Mouse (Mus musculus): ENCODE measurements around the gene Pithd1. TPM values are rescaled to one million over a fixed set of nuclear protein-coding genes. Genes with fewer than 3 reads are reported as not detected.

Pithd1 gene
- polyA plus RNA-seq, 1 experiment from 2014 or later: 44.8 TPM

- Histone ChIP-seq H3K36me3 (ENCODE audit: control insufficient read depth, insufficient read depth, low read length) (no peaks in the 10 kb centered on the region), H3K9me3 (replicated peaks; ENCODE audit: control insufficient read depth, low read length) (no peaks in the 10 kb centered on the region), H3K4me1 (ENCODE audit: control insufficient read depth, insufficient read depth, low read length) (peaks cover 5% of the 10 kb centered on the region; the same call in 1 of the 2 replicates), H3K27ac (ENCODE audit: low read length) (no peak overlapping the region), H3K27me3 (ENCODE audit: control insufficient read depth, insufficient read depth, low read length) (no peaks in the 10 kb centered on the region), H3K4me3 (replicated peaks; ENCODE audit: low read length) (no peak overlapping the region), H3K4me2 (ENCODE audit: low read depth, low read length) (no peak overlapping the region), H3K9ac (ENCODE audit: low read length) (no peak overlapping the region)
- WGBS: 95% methylated on average over 9 of the region's 9 CpGs
- ATAC-seq (ENCODE audit: insufficient read depth, low FRiP score): no peak
These were observed 35.9 kb upstream of the Pithd1 start for GRCm38 (mm10) chr4:136022924-136023323.

GRCm38 (mm10) chr4:136021549-136022047 is 34.5 kb upstream of the Pithd1 start, which contains the start of gene Eloa:
TSS of gene Eloa (minus strand) at chr4:136021763.
- Histone ChIP-seq H3K9ac (ENCODE audit: low read length) (peak within 1 kb of the TSS; percentile 99), H3K36me3 (ENCODE audit: control insufficient read depth, insufficient read depth, low read length) (no peaks in the 10 kb centered on the region), H3K27me3 (ENCODE audit: control insufficient read depth, insufficient read depth, low read length) (no peaks in the 10 kb centered on the region), H3K4me1 (ENCODE audit: control insufficient read depth, insufficient read depth, low read length) (peaks cover 5% of the 10 kb centered on the region; the same call in 1 of the 2 replicates), H3K4me3 (replicated peaks; ENCODE audit: low read length) (peak within 1 kb of the TSS; percentile 99), H3K9me3 (replicated peaks; ENCODE audit: control insufficient read depth, low read length) (no peaks in the 10 kb centered on the region), H3K27ac (ENCODE audit: low read length) (peak within 1 kb of the TSS; percentile 82), H3K4me2 (ENCODE audit: low read depth, low read length) (peak within 1 kb of the TSS; percentile 90)
- WGBS: under 1% methylated on average over 45 of the region's 48 CpGs
- peak; percentile 99 for ATAC-seq (ENCODE audit: insufficient read depth, low FRiP score)

DNA sequence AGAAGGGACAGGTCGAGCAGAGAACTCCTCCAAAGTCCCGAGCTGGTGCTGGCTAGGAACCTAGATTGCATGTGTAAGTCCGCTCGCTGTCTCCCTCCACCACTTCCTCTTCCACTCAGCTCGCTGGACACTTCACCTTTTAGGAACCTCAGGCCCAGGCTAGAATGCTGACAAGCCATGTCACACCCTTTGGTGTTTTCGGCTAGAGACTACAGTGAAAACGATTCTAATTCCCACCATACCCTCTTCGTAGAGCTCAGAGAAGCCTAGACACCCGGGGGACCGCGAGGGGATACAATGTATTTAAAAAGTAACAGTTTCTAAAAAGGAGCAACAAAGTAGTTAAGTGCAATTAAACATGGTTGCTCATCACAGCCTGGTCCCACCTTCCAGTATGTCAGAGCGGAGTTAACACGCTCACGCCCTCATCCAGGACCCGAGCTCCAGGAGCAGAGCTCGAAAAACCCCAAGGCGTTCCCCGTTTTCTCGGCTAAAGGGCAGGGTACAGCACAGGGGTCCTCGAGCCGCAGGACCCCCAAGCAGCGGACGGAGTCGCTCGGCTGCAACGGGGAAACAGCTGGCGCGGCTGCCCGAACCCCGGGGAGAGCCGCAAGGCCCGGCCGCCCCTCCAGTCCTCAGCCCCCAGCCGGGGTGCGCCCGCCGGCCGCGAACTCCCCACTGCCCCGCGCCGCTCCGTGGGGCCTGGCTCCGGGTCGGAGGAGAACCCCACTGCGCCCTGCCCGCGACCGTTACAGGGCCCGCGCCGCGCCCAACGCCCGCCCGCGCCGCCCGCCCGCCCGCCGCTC is 33.9 kb upstream of the Pithd1 start:
- WGBS: under 1% methylated on average over 51 of the region's 62 CpGs
- Histone ChIP-seq H3K9ac (ENCODE audit: low read length) (peak overlapping the region; percentile 99), H3K36me3 (ENCODE audit: control insufficient read depth, insufficient read depth, low read length) (no peaks in the 10 kb centered on the region), H3K4me3 (replicated peaks; ENCODE audit: low read length) (peak overlapping the region; percentile 99), H3K9me3 (replicated peaks; ENCODE audit: control insufficient read depth, low read length) (no peaks in the 10 kb centered on the region), H3K27me3 (ENCODE audit: control insufficient read depth, insufficient read depth, low read length) (no peaks in the 10 kb centered on the region), H3K27ac (ENCODE audit: low read length) (peak overlapping the region; percentile 82), H3K4me2 (ENCODE audit: low read depth, low read length) (peak overlapping the region; percentile 90), H3K4me1 (ENCODE audit: control insufficient read depth, insufficient read depth, low read length) (peaks cover 5% of the 10 kb centered on the region; the same call in 1 of the 2 replicates)
- peak; percentile 69 for ATAC-seq (ENCODE audit: insufficient read depth, low FRiP score)

DNA sequence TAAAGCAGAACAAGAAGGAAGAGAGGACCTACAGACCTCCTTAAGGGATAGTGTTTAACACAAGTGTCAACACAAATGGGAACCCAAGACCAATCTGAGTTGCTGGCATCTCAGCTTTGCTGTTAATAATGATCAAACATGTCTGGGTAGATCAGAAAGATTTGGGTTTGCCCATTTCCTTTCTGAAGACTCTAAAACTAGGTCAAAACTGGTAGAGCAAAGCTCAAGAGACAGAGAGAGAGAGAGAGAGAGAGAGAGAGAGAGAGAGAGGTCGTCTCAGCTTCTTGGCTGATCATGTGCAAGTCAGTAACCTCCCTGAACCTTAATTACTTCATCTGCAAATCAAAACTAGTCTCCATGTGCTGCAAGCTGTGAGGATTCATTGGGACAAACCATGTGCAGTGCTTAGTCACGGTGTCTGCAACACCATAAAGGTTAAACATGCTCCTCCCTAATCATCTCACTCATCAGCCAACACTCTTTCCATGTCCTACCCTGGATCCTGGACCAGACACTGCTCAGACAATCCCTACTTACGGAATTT is 29.1 kb upstream of the Pithd1 start:
- H3K27me3 ChIP-seq (ENCODE audit: control insufficient read depth, insufficient read depth, low read length): no peaks in the 10 kb centered on the region
- H3K9ac ChIP-seq (ENCODE audit: low read length): no peak overlapping the region
- no peaks in the 10 kb centered on the region for H3K9me3 ChIP-seq (replicated peaks; ENCODE audit: control insufficient read depth, low read length)
- H3K4me1 ChIP-seq (ENCODE audit: control insufficient read depth, insufficient read depth, low read length): peaks cover 5% of the 10 kb centered on the region; the same call in 1 of the 2 replicates
- H3K27ac ChIP-seq (ENCODE audit: low read length): no peak overlapping the region
- no peak overlapping the region for H3K4me3 ChIP-seq (replicated peaks; ENCODE audit: low read length)
- no peak overlapping the region for H3K4me2 ChIP-seq (ENCODE audit: low read depth, low read length)
- H3K36me3 ChIP-seq (ENCODE audit: control insufficient read depth, insufficient read depth, low read length): no peaks in the 10 kb centered on the region
- ATAC-seq (ENCODE audit: insufficient read depth, low FRiP score): no peak
- WGBS: 78% methylated on average over 3 of the region's 3 CpGs

DNA sequence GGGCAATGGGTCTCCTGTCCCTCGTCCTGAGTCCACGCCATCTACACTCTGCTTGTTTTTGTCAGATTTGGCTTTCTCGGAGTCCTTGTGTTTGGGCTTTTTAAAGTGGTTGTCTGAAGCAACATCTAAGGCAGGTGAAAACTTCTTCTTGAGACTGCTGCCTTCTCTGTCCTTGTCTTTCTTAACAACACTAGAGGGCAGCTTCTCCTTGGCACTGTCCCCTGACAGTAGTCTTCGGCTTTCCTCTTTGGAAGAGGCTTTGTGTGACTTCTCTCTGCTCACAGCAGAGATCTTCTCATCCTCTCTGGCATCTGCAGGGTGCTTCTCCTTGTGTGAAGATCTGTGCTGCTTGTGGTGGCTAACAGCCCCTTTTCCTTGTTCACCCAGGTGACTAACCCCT is 23.5 kb upstream of the Pithd1 start:
- WGBS: 84% methylated on average over 4 of the region's 4 CpGs
- H3K9me3 ChIP-seq (replicated peaks; ENCODE audit: control insufficient read depth, low read length): no peaks in the 10 kb centered on the region
- H3K4me1 ChIP-seq (ENCODE audit: control insufficient read depth, insufficient read depth, low read length): no peaks in the 10 kb centered on the region
- H3K27me3 ChIP-seq (ENCODE audit: control insufficient read depth, insufficient read depth, low read length): no peaks in the 10 kb centered on the region
- no peak overlapping the region for H3K27ac ChIP-seq (ENCODE audit: low read length)
- no peak overlapping the region for H3K9ac ChIP-seq (ENCODE audit: low read length)
- no peak overlapping the region for H3K4me2 ChIP-seq (ENCODE audit: low read depth, low read length)
- no peak for ATAC-seq (ENCODE audit: insufficient read depth, low FRiP score)
- H3K36me3 ChIP-seq (ENCODE audit: control insufficient read depth, insufficient read depth, low read length): peaks cover 16% of the 10 kb centered on the region; the same call in 1 of the 2 replicates
- no peak overlapping the region for H3K4me3 ChIP-seq (replicated peaks; ENCODE audit: low read length)

DNA sequence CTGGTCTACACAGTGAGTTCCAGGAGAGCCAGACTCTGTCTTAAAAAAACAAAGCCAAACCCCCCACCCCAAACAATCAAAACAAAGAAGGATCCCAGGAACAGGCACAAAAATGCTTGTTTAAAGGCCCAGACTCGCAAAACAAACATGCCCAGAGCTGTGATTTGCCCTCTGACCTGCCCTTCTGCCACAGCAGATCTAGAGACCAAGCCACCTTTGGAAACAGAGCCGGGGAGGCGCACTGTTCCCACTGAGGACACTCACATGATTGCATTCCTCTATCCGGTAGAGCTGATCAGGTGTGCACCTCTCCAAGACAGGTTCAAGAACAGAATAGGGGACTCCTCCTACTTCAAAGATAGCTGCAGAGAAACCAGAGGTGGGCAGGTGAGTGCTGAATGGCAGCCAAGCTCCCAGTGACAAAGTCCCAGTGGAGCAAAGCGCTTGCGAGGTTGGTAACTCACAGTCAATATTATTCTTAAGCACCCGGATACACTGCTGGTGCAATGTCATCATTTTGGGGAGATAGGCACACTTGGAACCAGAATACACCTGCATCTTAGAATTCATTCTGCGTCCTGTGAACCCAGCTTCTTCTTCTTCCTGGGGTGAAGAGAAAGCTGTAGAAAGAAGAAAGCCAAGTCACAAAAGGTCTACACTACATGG is 21.9 kb upstream of the Pithd1 start:
- no peaks in the 10 kb centered on the region for H3K9me3 ChIP-seq (replicated peaks; ENCODE audit: control insufficient read depth, low read length)
- no peaks in the 10 kb centered on the region for H3K4me1 ChIP-seq (ENCODE audit: control insufficient read depth, insufficient read depth, low read length)
- H3K36me3 ChIP-seq (ENCODE audit: control insufficient read depth, insufficient read depth, low read length): peaks cover 27% of the 10 kb centered on the region
- WGBS: 79% methylated on average over 8 of the region's 8 CpGs
- ATAC-seq (ENCODE audit: insufficient read depth, low FRiP score): no peak
- no peak overlapping the region for H3K9ac ChIP-seq (ENCODE audit: low read length)
- no peaks in the 10 kb centered on the region for H3K27me3 ChIP-seq (ENCODE audit: control insufficient read depth, insufficient read depth, low read length)
- no peak overlapping the region for H3K4me2 ChIP-seq (ENCODE audit: low read depth, low read length)
- H3K4me3 ChIP-seq (replicated peaks; ENCODE audit: low read length): no peak overlapping the region
- no peak overlapping the region for H3K27ac ChIP-seq (ENCODE audit: low read length)

DNA sequence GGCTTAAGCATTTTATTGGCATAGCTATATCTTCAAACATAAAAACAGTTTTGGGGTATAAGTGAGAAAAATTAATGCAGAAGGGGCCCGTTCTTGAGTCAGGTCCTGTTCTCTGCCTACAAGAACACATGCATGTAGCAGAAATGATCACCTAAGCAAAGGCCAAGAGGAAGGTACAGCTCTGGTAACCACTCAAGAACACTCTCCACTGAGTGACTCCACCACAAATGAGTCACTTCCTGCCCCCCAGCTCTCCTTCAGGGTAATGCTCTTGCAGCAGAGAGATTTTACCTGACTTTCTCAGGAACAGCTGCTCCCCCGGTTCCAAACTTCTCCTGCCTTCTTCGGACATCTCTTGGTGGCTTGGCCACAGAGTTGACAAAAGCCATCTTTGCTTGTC is 19.8 kb upstream of the Pithd1 start:
- Histone ChIP-seq H3K4me2 (ENCODE audit: low read depth, low read length) (no peak overlapping the region), H3K27ac (ENCODE audit: low read length) (no peak overlapping the region), H3K4me1 (ENCODE audit: control insufficient read depth, insufficient read depth, low read length) (no peaks in the 10 kb centered on the region), H3K9ac (ENCODE audit: low read length) (no peak overlapping the region), H3K9me3 (replicated peaks; ENCODE audit: control insufficient read depth, low read length) (no peaks in the 10 kb centered on the region), H3K4me3 (replicated peaks; ENCODE audit: low read length) (no peak overlapping the region), H3K36me3 (ENCODE audit: control insufficient read depth, insufficient read depth, low read length) (peaks cover 30% of the 10 kb centered on the region), H3K27me3 (ENCODE audit: control insufficient read depth, insufficient read depth, low read length) (no peaks in the 10 kb centered on the region)
- 87% methylated on average over 3 of the region's 3 CpGs for WGBS
- ATAC-seq (ENCODE audit: insufficient read depth, low FRiP score): no peak

- no peak overlapping the region for H3K27ac ChIP-seq (ENCODE audit: low read length)
- H3K9me3 ChIP-seq (replicated peaks; ENCODE audit: control insufficient read depth, low read length): no peaks in the 10 kb centered on the region
- H3K36me3 ChIP-seq (ENCODE audit: control insufficient read depth, insufficient read depth, low read length): peaks cover 27% of the 10 kb centered on the region
- H3K4me2 ChIP-seq (ENCODE audit: low read depth, low read length): no peak overlapping the region
- 76% methylated on average over 2 of the region's 2 CpGs for WGBS
- no peak for ATAC-seq (ENCODE audit: insufficient read depth, low FRiP score)
- H3K27me3 ChIP-seq (ENCODE audit: control insufficient read depth, insufficient read depth, low read length): no peaks in the 10 kb centered on the region
- no peaks in the 10 kb centered on the region for H3K4me1 ChIP-seq (ENCODE audit: control insufficient read depth, insufficient read depth, low read length)
- no peak overlapping the region for H3K4me3 ChIP-seq (replicated peaks; ENCODE audit: low read length)
- no peak overlapping the region for H3K9ac ChIP-seq (ENCODE audit: low read length)
These were observed 17.9 kb upstream of the Pithd1 start for GRCm38 (mm10) chr4:136004921-136005320.

Data from stomach, embryonic 16.5 days (tissue).